Mouse (Mus musculus) liver, embryonic 14.5 days (tissue): ENCODE results near the gene Gm45799. TPM values are rescaled to one million over a fixed set of nuclear protein-coding genes. Genes with fewer than 3 reads are reported as not detected.

Experiments used
- ATAC-seq: fragments of 200-750 bp; cut with Nextera tagmentation; 2 replicates; pipeline ENCODE4 v1.8.0; 2017; ENCODE audit warnings: moderate number of reproducible peaks, mild to moderate bottlenecking, moderate library complexity; ENCODE audit not compliant: insufficient read depth
- DNase-seq, 3 experiments: peaks; one replicate each; pipeline ENCODE4 v3.0.0-alpha.2; 2012 to 2013; ENCODE audit warnings: low read depth in 3 of 3, low spot score in 3 of 3
- H3K27ac ChIP-seq: fragments of 300-500 bp; sonication (generic); 2 replicates; pipeline ENCODE4 v1.5.1; 2014; ENCODE audit warnings: moderate library complexity, mild to moderate bottlenecking, control low read depth, inconsistent platforms
- H3K27me3 ChIP-seq: fragments of 300-500 bp; sonication (generic); 2 replicates; pipeline ENCODE4 v1.6.1; 2014; ENCODE audit warnings: mild to moderate bottlenecking, low read length, moderate library complexity; ENCODE audit not compliant: control insufficient read depth, insufficient read depth
- H3K36me3 ChIP-seq: fragments of 300-500 bp; sonication (generic); replicated peaks from 2 replicates; pipeline ENCODE4 v1.6.1; 2014; ENCODE audit warnings: low read depth; ENCODE audit not compliant: control insufficient read depth, insufficient read depth
- H3K4me1 ChIP-seq, 2 experiments: fragments of 200-500 bp in 1 of 2; fragments of 300-500 bp in 1 of 2; sonication (generic) in 1 of 2; replicated peaks; 2 replicates each; pipeline ENCODE4 v1.6.1; 2012 to 2014; ENCODE audit warnings: antibody characterized with exemption in 1 of 2, inconsistent platforms in 1 of 2, low read length in 1 of 2; ENCODE audit not compliant: control insufficient read depth in 2 of 2, insufficient read depth in 2 of 2
- H3K4me2 ChIP-seq: fragments of 300-500 bp; sonication (generic); 2 replicates; pipeline ENCODE4 v1.6.1; 2014; ENCODE audit warnings: low read depth, mild to moderate bottlenecking, control low read depth, moderate library complexity
- H3K4me3 ChIP-seq, 2 experiments: fragments of 200-500 bp in 1 of 2; fragments of 300-500 bp in 1 of 2; sonication (generic) in 1 of 2; 2 replicates each; pipeline ENCODE4 v1.5.1; 2012 to 2014; ENCODE audit warnings: low read depth in 2 of 2, low read length in 2 of 2, mild to moderate bottlenecking in 2 of 2, control low read depth in 1 of 2, inconsistent platforms in 1 of 2, moderate library complexity in 1 of 2; ENCODE audit not compliant: insufficient read depth in 1 of 2
- H3K9ac ChIP-seq: fragments of 300-500 bp; sonication (generic); replicated peaks from 2 replicates; pipeline ENCODE4 v1.6.1; 2014; ENCODE audit warnings: mild to moderate bottlenecking, control low read depth, moderate library complexity
- H3K9me3 ChIP-seq: fragments of 300-500 bp; sonication (generic); 2 replicates; pipeline ENCODE4 v1.6.1; 2016; ENCODE audit warnings: low read length, mixed read lengths; ENCODE audit not compliant: control insufficient read depth
- CTCF ChIP-seq: IDR thresholded peaks from 2 replicates; pipeline ENCODE4 v1.5.1; 2016; ENCODE audit warnings: antibody characterized with exemption, low read depth, control low read depth
- EP300 ChIP-seq: IDR thresholded peaks from 2 replicates; pipeline ENCODE4 v1.6.1; 2016; ENCODE audit warnings: antibody characterized with exemption, low read depth
- WGBS: fragments of 180-500 bp; shearing (Covaris S2); extraction: QIAGEN DNeasy Blood & Tissue Kit; methylation state at CpG from one replicate; pipeline ENCODE4 v1.1.7; 2014; ENCODE audit not compliant: insufficient replicate concordance; 5-methylcytosine and 5-hydroxymethylcytosine counted together
- polyA plus RNA-seq, 2 experiments: library from polyadenylated mRNA; depleted of rRNA in 1 of 2; stranded (reverse) in 1 of 2; unstranded in 1 of 2; fragments of >200 nt; fragmentation: Nextera tagmentation in 1 of 2; extraction: Ambion mirVana in 1 of 2; gene quantifications; 2 replicates each; pipeline versions ENCODE4 v1.2.1 to v1.2.3; 2012 to 2014

Gm45799 gene
- polyA plus RNA-seq, 2 experiments, result 26.1 to 69.5 TPM

DNA sequence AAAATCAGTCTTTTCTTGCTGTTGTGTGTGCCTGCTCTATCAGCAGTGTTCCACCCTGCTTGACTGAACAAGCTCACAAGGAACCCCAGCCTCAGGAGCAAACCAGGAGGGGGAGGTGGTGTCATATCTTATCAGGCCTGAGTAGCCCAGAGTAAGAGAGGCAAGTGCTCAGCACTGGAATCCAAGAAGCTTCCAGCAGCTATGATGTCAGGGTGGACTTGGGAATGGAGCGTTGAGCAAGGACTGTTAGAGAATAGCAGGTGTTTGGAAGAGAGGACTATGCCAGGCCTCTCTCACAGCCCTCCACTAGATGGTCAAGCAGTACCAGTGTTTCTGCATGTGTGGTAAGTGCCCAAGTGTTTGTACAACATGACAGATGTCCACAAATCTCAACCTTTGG is 24.6 kb upstream of the Gm45799 start:
- WGBS, result 56% methylated on average over 1 of the region's 1 CpGs
- Histone ChIP-seq H3K4me3 (no peak overlapping the region), H3K36me3 (no peaks in the 10 kb centered on the region), H3K27me3 (no peaks in the 10 kb centered on the region), H3K27ac (no peak overlapping the region), H3K4me1 (no peaks in the 10 kb centered on the region), H3K4me2 (no peak overlapping the region), H3K9ac (no peak overlapping the region), H3K9me3 (no peaks in the 10 kb centered on the region)
- no peak for ATAC-seq
- TF ChIP-seq EP300 (no peak), CTCF (no peak)
- no peak for DNase-seq

DNA sequence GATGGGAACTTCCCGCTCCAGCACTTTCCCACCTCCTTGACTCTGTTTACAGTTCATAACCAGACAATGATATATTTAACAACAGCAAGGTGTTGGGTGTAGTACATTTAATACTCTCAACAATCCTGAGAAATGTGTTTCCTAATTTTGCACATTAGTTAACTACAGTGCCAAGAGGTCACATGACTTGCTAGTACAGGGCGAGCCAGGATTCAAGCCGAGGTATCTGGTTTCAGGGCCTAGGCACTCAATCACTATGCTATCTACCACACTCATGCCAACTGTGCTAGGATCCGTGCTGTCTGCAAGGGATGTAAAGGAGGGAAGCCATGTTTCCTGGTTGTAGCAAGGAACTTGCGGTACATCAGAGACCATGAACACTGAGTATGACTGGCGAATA is 23.8 kb upstream of the Gm45799 start:
- no peak for ATAC-seq
- no peak for DNase-seq
- TF ChIP-seq EP300, result no peak
- no peak for TF ChIP-seq CTCF
- no peaks in the 10 kb centered on the region for H3K4me1 ChIP-seq
- H3K27ac ChIP-seq, result no peak overlapping the region
- H3K9ac ChIP-seq, result no peak overlapping the region
- H3K4me3 ChIP-seq, result no peak overlapping the region
- 59% methylated on average over 6 of the region's 6 CpGs for WGBS
- H3K4me2 ChIP-seq, result no peak overlapping the region
- no peaks in the 10 kb centered on the region for H3K9me3 ChIP-seq
- H3K27me3 ChIP-seq, result no peaks in the 10 kb centered on the region
- H3K36me3 ChIP-seq, result no peaks in the 10 kb centered on the region

DNA sequence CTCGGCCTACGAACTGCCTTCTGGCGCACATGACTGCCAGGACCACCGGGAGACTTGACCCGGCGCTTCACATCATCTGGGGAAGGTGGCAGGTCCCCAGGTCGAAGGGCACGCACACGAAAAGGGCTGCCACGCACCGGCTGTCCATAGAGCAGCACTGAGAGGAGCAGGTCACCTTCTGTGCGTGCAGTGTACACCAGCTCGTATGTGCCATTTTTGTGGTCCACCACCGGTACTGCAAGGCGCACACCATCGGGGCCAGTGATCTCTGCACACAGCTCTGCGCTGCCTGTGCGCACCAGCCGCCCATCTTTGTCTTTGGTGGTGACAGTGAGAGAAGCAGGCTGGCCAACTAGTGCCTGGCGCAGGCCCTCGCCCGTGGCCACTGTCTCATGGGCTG is 22.5 kb upstream of the Gm45799 start:
- no peak overlapping the region for H3K9ac ChIP-seq
- no peak overlapping the region for H3K4me3 ChIP-seq
- H3K27me3 ChIP-seq, result no peaks in the 10 kb centered on the region
- H3K27ac ChIP-seq, result no peak overlapping the region
- H3K4me2 ChIP-seq, result no peak overlapping the region
- DNase-seq (no peak), ATAC-seq (0 out of 2 replicates have a peak, but pooled peaks have one; percentile 15)
- no peaks in the 10 kb centered on the region for H3K36me3 ChIP-seq
- WGBS, result 82% methylated on average over 22 of the region's 22 CpGs
- no peaks in the 10 kb centered on the region for H3K9me3 ChIP-seq
- no peak for TF ChIP-seq CTCF
- TF ChIP-seq EP300, result no peak
- H3K4me1 ChIP-seq, result no peaks in the 10 kb centered on the region

DNA sequence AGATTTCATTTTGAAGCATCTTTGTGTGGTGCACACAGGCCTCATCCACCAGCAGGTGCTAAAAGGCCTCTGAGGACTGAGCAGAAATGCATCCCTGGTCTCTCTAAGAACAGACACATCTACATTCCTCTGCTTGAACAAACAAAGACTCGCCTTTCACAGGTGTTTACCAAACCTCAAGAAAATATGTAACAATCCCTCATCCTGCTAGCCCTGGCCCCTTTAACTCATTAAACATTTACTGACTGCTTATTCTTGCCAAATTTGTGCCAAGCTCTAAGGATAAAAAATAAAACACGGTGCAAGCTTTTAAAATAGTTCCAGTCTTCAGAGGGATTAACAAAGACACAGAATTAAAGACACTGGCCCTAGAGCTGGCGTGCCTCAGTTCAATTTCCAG is 20.7 kb upstream of the Gm45799 start:
- Histone ChIP-seq H3K27me3 (no peaks in the 10 kb centered on the region), H3K9me3 (no peaks in the 10 kb centered on the region), H3K36me3 (no peaks in the 10 kb centered on the region), H3K4me1 (no peaks in the 10 kb centered on the region), H3K27ac (no peak overlapping the region), H3K9ac (no peak overlapping the region), H3K4me3 (no peak overlapping the region), H3K4me2 (no peak overlapping the region)
- DNase-seq, result no peak
- no peak for ATAC-seq
- TF ChIP-seq EP300 (no peak), CTCF (no peak)
- 49% methylated on average over 3 of the region's 3 CpGs for WGBS

DNA sequence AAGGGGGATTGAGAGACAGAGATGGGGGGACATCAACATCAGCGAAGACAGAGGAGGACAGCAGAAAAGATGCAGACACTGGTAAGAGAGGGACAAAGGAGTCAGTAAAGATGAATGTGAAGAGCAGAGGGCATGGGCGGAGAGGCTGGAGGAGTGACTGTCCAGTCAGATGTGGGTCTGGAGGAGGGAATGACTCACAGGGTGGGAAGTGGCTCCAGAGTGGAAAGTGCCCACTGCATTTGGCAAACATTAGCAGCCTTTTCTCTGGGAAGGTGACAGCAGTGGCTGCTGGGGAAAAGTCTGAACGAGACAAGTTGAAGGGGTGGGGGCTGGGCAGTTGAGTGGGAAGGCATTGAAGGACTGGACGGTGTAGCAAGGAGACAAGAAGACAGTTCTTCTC is 19.3 kb upstream of the Gm45799 start:
- H3K27me3 ChIP-seq, result no peaks in the 10 kb centered on the region
- TF ChIP-seq CTCF (no peak), EP300 (no peak)
- H3K9ac ChIP-seq, result no peak overlapping the region
- no peak overlapping the region for H3K27ac ChIP-seq
- H3K36me3 ChIP-seq, result no peaks in the 10 kb centered on the region
- no peak for DNase-seq
- H3K9me3 ChIP-seq, result no peaks in the 10 kb centered on the region
- H3K4me1 ChIP-seq, result no peaks in the 10 kb centered on the region
- no peak overlapping the region for H3K4me2 ChIP-seq
- WGBS, result 62% methylated on average over 4 of the region's 4 CpGs
- H3K4me3 ChIP-seq, result no peak overlapping the region
- no peak for ATAC-seq
